Mouse (Mus musculus) megakaryocyte, embryonic 14.5 days (primary cell): ENCODE measurements around the gene Wdfy1. TPM values are rescaled to one million over a fixed set of nuclear protein-coding genes. Genes with fewer than 3 reads are reported as not detected.

Experiments used
- H3K27me3 ChIP-seq: replicated peaks from 2 replicates; pipeline ENCODE3; 2012; ENCODE audit warnings: inconsistent platforms
- H3K36me3 ChIP-seq: replicated peaks from 2 replicates; pipeline ENCODE3; 2012; ENCODE audit warnings: low read length, inconsistent platforms, mixed read lengths
- H3K4me1 ChIP-seq: 2 replicates; pipeline ENCODE4 v1.6.1; 2012; ENCODE audit warnings: inconsistent platforms
- H3K4me3 ChIP-seq: replicated peaks from 2 replicates; pipeline ENCODE3; 2012; ENCODE audit warnings: moderate library complexity, mild to moderate bottlenecking, inconsistent platforms
- H3K9me3 ChIP-seq: 2 replicates; pipeline ENCODE4 v1.6.1; 2012; ENCODE audit warnings: inconsistent platforms
- FLI1 ChIP-seq: IDR thresholded peaks from 2 replicates; pipeline ENCODE4 v1.6.1; 2012; ENCODE audit warnings: low read length, inconsistent platforms, mixed read lengths
- GATA1 ChIP-seq: IDR thresholded peaks from 3 replicates; pipeline ENCODE4 v1.6.1; 2012; ENCODE audit warnings: mixed read lengths, low read length, inconsistent platforms, borderline replicate concordance
- polyA plus RNA-seq: library from polyadenylated mRNA; stranded (reverse); fragments of >175 nt; gene quantifications from 2 replicates; pipeline ENCODE4 v1.2.3, GENCODE M21; 2012; ENCODE audit warnings: low replicate concordance; ENCODE audit not compliant: insufficient read depth

Wdfy1 gene
- polyA plus RNA-seq, 1 experiment: 98.6 TPM

DNA sequence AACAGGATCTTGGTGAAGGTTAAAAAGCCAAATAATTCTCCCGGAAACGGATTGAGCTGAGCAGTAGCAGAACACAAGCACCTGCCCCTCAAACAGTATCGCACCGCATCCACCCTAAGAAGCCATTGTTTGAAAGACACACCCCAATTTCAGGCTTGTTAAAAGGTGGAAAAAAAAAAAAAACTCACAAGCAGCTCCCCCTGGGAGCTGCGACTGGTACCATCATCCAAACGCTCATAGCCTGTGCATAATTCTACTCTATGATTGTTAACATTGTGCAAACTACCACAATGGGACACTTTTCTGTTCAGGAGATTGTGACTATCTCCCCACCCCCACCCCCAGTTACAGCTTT is 14.0 kb downstream of the Wdfy1 start:
- H3K36me3 ChIP-seq: peaks cover 22% of the 10 kb centered on the region
- peak overlapping the region; percentile 97 for H3K4me3 ChIP-seq
- no peaks in the 10 kb centered on the region for H3K9me3 ChIP-seq
- TF ChIP-seq GATA1 (no peak), FLI1 (no peak)
- H3K27me3 ChIP-seq: no peaks in the 10 kb centered on the region
- peaks cover 78% of the 10 kb centered on the region for H3K4me1 ChIP-seq

DNA sequence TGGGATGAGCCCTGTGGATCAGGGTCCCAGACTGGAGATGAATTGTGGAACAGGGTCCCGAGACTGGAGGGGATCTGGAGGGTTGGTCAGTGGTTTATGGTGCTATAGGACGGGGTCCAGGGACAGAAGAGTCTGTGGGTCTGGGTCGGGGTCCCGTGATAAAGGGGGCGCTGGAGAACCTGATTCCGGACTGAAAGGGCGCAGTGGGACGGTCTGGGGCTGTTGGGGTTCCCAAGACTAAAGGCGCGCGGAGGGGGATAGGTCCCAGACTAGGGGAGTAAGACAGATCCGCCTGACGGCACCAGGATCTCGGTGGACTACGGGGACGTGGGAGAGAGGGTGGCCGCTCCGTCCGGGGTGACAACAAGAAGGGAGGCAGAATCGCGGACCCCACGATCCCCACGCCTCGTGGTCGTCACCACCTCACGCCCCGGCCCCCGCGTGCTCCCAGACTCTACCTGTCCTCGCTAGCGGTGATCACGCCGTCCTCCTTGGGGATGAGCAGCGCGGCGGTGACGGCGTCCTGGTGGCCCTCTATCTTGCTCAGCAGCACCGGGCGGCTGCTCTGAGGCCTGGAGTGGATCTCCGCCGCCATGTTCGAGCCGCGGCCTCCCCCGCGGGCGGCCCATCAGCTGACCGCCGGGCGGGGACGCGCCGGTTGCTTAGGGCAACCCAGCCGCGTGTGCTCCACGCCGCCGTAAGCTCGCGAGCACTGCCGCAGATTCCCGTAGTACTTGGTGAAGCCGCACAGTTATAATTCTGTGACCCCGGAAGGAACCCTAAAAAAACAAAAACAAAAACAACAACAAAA is 14.6 kb downstream of the Wdfy1 start:
- H3K4me3 ChIP-seq: peak overlapping the region; percentile 97
- TF ChIP-seq GATA1: no peak
- TF ChIP-seq FLI1: no peak
- no peaks in the 10 kb centered on the region for H3K27me3 ChIP-seq
- H3K4me1 ChIP-seq: peaks cover 84% of the 10 kb centered on the region
- no peaks in the 10 kb centered on the region for H3K9me3 ChIP-seq
- H3K36me3 ChIP-seq: peaks cover 28% of the 10 kb centered on the region

DNA sequence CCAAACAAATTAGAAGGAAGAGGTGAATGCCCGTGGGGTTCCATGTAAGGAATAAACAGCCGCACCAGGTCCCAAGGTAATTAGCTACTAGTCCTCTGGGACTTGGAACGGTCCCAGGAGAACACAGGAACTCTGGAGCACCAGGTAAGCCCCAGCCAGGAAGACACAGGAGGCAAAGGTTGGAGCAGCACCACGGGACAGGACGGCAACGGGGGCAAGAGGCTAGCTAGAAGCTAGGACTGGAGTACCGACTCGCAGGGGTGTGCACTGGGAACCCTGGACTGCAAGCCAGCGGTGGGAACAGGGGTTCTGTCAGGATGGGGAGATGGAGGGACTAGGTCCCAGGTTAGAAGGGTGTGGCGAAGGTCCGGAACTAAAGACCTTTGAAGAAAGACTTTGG is 15.3 kb downstream of the Wdfy1 start:
- Histone ChIP-seq H3K4me1 (peaks cover 85% of the 10 kb centered on the region), H3K9me3 (no peaks in the 10 kb centered on the region), H3K4me3 (peak overlapping the region; percentile 97), H3K36me3 (peaks cover 33% of the 10 kb centered on the region), H3K27me3 (no peaks in the 10 kb centered on the region)
- TF ChIP-seq GATA1: no peak
- no peak for TF ChIP-seq FLI1

DNA sequence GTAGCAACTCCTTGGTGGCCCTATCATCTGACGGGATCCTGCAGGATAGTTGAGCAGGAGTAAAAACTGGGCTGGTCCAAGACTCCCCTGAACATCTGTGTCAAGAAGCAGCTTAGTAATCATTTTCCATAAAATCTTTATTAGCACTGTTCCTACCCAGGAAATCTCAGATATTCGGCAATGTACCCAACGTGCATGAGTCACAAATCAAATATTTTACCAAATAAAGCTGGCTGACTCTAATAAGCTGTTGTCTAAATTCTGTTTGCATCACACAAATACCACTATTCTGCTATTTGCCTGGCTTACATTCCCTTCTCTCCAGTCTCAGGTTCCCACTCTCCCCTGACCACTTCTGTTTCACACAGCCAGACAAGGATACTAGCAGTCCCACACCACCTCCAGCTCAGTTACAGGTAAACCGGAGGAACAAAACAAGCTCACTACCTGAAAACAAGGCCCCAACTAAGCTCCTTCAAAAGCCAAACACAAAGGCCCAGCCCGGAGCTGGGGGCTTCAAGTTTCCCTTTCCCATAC is 16.4 kb downstream of the Wdfy1 start:
- Histone ChIP-seq H3K27me3 (no peaks in the 10 kb centered on the region), H3K4me3 (peak overlapping the region; percentile 97), H3K36me3 (peaks cover 41% of the 10 kb centered on the region), H3K4me1 (peaks cover 87% of the 10 kb centered on the region), H3K9me3 (no peaks in the 10 kb centered on the region)
- no peak for TF ChIP-seq GATA1
- TF ChIP-seq FLI1: no peak

DNA sequence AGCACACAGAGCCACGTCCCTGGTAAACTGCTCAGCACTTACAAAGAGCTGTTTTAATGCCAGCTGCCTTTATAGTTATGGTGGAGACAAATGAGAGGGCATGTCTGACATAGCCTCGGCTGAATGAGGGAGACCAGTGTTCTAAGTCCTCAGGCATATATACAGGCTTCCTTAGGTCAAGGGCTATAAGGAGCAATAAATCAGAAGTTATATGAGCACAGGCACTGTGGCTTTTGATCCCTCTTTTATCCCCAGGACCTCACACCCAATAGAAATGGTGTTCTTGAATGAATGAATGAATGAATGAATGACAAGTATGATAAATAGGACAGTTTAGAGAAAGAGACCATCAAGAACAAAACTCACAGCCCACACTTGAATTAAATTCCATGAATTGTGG is 16.9 kb downstream of the Wdfy1 start:
- Histone ChIP-seq H3K27me3 (no peaks in the 10 kb centered on the region), H3K4me3 (peak overlapping the region; percentile 39), H3K9me3 (no peaks in the 10 kb centered on the region), H3K4me1 (peaks cover 87% of the 10 kb centered on the region), H3K36me3 (peaks cover 43% of the 10 kb centered on the region)
- TF ChIP-seq FLI1 (no peak), GATA1 (no peak)

DNA sequence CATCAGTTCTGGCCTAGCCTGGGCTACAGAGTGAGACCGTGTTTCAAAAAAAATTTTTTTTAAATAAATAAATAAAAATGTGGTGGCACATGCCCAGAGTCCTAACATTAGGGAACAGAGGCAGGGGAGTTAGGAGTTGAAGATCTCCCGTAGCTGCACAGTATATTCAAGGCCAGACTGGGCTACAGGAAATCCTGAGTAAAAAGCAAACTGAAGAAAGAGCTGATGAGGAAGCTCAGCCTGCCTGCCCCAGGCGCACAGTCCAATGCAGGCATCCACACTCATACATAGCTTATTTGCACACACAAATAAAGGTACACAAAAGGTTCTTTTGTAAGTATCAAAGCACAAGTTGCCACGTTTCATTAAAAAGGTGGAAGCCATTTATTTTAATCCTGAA is 18.3 kb downstream of the Wdfy1 start:
- Histone ChIP-seq H3K4me3 (peak overlapping the region; percentile 65), H3K36me3 (peaks cover 55% of the 10 kb centered on the region), H3K4me1 (peaks cover 87% of the 10 kb centered on the region), H3K9me3 (no peaks in the 10 kb centered on the region), H3K27me3 (no peaks in the 10 kb centered on the region)
- TF ChIP-seq GATA1: no peak

DNA sequence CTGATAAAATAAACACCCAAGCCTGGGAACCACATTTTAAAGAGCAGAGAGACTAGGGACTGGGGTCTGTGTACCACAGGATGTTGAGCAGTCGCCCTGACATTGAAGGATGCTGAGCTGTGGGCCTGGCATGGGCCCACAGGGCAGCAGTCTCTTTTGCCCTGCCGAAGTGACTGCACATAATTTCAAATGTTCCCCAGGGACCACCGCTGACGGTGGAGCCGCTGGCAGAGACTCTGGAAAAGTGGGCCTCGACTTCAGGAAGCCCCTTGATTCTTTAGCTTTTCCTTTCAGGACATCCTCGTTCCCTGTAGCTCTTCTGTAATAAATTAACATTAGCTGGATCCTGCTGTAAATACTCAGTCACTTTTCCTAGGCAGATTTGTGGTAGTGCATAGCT is 18.8 kb downstream of the Wdfy1 start:
- Histone ChIP-seq H3K4me3 (no peak overlapping the region), H3K36me3 (peaks cover 55% of the 10 kb centered on the region), H3K4me1 (peaks cover 87% of the 10 kb centered on the region), H3K27me3 (no peaks in the 10 kb centered on the region), H3K9me3 (no peaks in the 10 kb centered on the region)
- TF ChIP-seq GATA1 (no peak), FLI1 (no peak)

DNA sequence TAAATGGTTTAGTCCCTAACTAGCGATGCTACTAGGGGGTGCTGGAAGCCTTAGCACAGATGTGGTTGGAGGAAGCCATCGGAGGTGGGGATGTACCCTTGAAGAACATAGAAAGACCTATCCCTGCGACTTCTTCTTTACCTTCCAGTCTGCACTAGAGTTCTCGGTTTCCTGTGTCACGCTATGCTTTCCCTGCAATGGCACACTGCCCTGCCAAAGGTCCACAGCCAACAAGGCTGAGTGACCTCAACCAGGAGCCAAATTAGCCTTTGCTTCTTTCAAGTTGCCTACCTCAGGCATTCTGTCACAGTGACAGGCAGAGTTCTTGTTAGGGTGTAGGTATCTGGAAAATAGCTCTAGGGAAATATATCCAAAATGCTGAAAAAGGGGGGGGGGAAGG is 19.5 kb downstream of the Wdfy1 start:
- peaks cover 62% of the 10 kb centered on the region for H3K36me3 ChIP-seq
- no peak overlapping the region for H3K4me3 ChIP-seq
- no peaks in the 10 kb centered on the region for H3K27me3 ChIP-seq
- no peaks in the 10 kb centered on the region for H3K9me3 ChIP-seq
- H3K4me1 ChIP-seq: peaks cover 90% of the 10 kb centered on the region
- TF ChIP-seq GATA1 (no peak), FLI1 (no peak)

DNA sequence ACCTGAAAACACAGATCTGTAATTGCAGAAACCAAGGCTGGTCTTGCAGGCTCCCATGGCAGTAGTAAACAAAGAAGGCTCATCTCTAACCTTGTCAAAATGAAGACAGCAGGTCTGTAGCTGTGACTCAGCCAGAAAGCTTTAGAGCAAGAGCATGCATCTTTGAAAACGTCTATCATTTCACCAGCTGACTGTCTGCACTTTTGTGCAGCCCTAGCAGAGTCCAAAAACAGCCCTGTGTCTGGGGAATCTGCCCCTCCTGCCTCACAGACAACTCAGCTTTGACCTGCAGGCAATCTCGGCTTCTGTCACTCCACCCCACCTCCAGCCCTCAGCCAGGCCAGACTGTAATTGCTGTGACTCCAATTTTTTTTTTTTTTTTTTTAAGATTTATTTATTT is 20.6 kb downstream of the Wdfy1 start:
- H3K4me1 ChIP-seq: peaks cover 96% of the 10 kb centered on the region
- peaks cover 65% of the 10 kb centered on the region for H3K36me3 ChIP-seq
- no peaks in the 10 kb centered on the region for H3K27me3 ChIP-seq
- peak overlapping the region; percentile 72 for H3K4me3 ChIP-seq
- TF ChIP-seq GATA1: no peak
- no peak for TF ChIP-seq FLI1
- H3K9me3 ChIP-seq: no peaks in the 10 kb centered on the region

DNA sequence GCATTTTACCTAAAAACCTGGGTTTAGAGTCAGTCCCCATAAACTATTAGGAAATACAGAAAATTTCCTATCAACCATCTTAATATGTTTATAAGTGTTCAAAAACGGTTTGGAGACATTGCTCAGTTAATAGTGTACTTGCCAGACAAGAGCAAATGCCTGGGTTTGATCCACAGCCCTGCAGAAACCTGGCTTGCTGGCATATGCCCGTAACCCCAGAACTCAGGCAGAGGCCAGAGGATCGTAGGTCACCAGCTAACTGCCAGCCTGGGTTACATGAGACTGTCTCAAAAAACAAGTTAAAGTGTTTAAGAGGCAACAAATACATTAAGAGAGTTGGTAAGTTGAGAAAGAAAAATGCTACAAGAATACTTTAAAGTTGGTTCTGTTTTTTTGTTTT is 21.0 kb downstream of the Wdfy1 start:
- Histone ChIP-seq H3K27me3 (no peaks in the 10 kb centered on the region), H3K36me3 (peaks cover 66% of the 10 kb centered on the region), H3K4me3 (no peak overlapping the region), H3K4me1 (peaks cover 97% of the 10 kb centered on the region), H3K9me3 (no peaks in the 10 kb centered on the region)
- no peak for TF ChIP-seq FLI1
- TF ChIP-seq GATA1: no peak
